Mouse (Mus musculus): ENCODE measurements around the gene Arid5b.
"Not testable (repeated sequence)": the region's sequence is repeated elsewhere in the genome, so short reads cannot be mapped to it uniquely, and the experiment has no call there.

Arid5b gene

DNA sequence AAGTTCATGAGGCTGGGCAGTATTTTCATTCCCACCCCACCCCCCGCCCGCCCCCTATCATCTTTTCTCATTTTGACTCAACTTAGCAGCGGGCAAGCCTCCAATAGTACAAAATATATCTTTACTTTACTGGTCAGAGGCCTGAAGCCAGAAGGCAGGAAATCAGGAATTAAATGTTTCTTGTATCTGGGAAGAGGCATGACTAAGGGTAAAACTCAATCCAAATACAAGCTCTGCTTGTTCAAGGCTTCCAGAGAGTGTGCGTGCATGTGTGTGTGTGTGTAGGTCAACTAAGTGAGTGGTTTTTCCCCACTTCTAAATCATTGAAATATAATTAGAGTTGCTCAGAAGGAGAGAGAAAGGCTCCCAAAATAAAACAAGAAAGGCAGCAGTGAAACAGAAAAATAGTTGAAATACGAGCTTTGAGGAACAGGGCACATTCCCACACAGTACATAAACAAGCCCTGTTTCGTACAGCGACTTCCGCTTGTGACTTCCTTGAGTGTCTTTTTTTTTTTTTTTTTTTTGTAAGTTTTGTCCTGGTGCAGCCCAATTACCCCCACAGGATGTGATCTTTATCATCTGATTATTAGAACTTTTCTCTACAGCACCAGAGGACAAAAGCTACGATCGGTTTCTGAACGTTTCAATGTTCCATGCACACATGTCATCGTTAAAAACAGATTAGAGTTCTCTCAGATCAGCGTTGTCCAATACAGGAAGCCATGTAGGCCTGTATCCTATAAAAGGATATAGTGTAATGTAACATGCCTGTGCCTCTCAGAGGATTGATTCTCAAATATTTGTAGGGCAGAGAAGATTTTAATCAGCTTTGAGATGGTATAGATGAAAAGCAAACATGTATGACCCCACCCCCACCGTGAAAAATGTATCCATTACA, 173.4 kb downstream of the Arid5b start:
- DNase-seq, result peak in 1 of 2 experiments; percentile 54

DNA sequence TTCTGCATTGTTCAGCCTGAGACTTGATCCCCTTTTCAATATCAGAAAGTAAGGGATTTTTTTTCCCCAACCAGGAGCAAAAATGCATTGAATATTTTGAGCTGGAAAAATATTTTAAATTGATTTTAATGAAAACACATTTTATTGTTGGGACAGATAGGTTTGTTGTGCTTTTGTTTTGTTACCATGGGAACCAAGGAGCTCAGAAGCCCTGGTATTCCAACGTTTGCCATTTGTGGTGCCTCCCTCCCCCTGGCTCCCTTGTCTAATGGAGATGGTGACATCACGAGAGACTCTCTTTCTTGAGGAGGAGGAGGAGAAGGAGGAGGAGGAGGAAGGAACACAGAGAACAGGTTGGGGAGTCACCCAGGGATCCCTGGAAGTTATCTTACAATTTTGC, 174.1 kb downstream of the Arid5b start:
- peak in 1 of 2 experiments; percentile 40 for DNase-seq

DNA sequence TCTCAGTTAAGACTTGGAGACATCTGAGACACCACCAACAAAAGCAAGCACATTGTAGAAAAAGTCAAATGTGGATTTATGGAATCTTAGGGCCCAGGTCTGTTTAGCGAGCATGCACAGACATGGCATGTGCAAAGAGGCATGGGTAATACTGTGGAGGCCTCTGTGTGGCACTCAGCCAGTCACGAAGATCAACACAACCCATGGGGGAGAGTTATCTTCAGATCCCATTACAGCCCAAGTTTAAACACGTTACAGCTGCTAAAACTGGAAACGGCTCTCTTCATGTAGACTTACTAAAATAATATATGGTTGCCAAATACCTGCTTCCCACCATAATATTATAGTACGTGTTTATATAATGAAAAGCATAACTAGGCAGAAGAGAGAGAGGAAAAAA, 174.6 kb downstream of the Arid5b start:
- no peak for DNase-seq

DNA sequence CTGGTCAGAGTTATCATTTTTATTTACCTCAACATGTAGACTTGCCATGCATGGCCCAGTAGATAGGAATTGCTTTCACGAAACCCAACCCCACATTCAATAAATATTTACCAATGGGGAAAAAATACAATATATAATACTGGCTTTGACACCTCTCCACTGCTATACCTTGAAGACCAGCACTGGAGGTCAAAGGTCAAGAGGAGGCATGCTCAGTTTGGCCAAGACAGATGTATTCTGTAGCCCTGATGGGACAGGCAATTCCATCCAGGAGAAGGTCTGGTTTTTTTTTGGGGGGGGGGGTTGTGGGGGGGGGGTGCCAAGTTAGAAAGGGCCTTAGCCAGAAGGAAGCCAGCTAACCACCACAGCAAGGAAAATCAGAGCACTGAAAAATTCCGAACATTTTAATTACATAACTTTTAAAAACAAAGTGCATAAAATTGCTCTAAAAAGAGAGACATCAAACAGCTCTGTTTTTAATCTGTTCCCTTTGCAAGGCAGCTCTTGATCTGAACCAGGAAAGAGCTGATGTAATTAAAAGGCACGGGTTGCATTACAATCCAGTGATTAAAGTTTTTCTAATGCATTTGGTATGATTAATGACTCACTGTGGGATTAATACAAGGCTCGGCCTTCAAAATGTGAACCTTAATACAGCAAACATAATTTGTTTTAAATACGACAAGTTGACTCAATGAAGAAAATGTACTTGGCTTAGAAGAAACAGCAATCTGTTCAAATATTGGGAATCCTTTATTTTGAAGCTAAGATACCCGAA, 175.3 kb downstream of the Arid5b start:
- no peak for DNase-seq

DNA sequence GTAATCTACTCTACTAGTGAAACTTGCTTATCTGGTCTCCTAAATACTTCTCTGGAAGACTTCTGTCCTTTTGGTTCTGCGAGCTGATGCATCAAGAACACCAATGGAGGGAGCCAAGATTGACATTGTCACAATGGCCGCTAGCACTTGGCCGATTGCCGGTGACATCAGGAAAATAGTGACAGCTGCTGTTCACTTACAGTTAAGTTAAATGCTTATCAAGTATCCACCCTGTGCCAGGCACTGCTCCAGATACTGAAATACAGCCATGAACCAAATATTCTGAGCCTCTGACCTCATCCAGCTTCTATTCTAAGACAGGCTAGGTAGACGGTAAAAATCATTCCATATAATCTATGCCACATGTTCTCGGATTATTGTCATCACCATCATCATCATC, 176.0 kb downstream of the Arid5b start:
- no peak for DNase-seq

DNA sequence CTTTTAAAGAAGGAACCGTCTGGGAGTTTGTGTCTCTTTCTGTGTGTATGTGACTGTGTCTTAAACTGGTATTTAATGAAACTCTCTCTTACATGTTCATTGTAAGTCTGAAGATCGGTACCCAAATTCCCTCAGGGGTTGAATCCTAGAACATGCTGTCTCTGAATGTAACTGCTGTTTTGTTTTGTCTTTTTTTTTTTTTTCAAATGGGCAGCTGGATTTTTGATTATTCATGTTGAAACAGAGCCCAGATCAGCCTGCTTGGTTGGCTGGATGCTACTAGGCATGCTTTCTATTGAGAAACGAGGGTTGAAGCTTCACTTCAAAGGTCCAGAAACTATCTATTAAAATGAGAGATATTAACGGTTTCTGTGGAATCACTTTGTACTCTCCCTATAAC, 177.3 kb downstream of the Arid5b start:
- DNase-seq, result no peak

DNA sequence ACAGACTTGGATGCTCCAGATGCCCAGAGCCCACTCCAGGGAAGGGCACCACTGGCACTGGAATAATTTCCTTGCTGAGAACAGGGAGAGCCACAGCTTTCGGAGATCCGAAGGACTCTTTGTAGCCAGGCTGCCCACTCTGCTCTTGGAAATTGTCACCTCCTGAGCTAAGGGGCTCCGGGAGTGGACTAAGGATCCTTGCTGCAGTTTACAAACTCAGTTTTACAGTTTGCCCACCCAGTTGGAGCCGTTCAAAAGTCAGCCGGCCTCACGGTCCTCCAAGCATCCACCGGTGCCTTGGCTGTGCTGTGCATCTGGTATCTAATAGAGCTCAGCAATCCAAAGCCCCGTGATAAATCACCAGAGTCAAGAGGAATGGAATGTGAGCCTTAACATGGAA, 178.0 kb downstream of the Arid5b start:
- DNase-seq, result no peak

DNA sequence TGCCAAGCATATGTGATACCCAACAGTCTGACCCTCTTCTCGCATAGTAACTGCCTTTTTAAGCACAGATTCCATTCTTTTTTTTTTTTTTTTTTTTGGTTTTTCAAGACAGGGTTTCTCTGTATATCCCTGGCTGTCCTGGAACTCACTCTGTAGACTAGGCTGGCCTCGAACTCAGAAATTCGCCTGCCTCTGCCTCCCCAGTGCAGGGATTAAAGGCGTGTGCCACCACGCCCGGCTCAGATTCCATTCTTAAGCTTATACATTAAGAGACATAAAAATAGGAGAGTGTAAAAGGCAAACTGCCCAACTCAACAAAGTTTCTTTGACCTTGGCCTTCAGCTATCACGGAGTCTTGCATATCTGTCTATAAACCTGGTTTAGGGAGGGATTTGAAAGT, 178.7 kb downstream of the Arid5b start:
- DNase-seq, result not testable (repeated sequence)

DNA sequence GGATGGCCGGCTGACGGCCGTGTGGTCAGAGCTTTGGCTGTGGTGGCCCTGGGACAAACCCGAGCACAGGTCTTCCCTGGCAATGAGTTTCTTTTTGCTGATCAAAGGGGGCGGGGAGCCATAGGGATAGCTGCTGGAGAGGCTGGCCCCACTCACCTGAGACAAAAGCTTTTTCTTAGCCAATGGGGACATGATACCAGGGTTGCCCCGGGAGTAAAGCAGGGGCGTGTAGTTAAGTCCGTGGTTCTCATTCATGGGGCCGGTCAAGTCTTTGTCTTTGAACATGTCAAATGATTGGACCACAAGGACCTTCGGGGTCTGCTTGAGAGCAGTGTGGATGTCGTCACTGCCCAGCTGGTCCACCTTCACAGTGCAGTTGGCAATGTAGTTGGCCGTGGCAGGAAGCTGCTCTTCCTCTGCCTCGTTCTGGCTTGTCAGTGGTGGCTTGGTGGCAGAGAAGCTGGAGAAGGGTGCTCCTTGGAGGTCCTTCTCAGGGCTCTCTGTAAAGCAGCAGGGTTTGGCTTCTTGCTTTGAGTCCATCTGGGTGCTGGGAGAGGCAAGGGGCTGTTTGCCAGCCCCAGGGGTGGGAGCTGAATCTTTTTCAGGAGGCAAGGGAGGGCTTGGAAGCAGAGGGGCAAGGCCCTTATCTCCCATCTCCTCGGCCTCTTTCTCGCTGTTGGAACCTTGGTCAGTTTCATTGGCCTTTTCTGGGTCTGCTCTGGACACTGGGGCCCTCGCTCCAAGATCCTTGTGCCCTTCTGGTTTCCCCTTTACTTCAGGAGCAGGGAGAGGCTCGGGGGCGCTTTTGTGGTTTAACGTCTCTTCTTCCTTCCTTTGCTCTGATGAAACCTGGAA, 180.5 kb downstream of the Arid5b start:
- no peak for DNase-seq

DNA sequence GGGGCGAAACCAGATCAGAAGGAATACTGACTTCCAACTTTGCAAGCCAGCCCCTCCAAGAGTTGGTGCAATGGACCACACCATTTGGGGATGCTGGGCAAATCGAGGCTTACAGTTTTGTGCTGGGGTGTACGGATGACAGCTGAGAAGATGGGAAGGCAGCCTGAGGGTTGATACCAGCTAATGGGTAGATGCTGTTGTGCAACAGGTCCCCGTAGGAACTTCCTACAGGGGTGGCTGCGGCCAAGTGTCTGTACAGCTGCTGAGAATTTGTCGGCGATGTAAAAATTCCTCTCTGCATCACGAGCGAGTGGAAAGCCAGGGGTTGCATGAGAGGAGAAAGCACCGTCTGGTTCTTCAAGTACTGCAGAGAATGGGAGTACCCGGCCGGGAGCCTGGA, 182.1 kb downstream of the Arid5b start:
- DNase-seq, result no peak

DNA sequence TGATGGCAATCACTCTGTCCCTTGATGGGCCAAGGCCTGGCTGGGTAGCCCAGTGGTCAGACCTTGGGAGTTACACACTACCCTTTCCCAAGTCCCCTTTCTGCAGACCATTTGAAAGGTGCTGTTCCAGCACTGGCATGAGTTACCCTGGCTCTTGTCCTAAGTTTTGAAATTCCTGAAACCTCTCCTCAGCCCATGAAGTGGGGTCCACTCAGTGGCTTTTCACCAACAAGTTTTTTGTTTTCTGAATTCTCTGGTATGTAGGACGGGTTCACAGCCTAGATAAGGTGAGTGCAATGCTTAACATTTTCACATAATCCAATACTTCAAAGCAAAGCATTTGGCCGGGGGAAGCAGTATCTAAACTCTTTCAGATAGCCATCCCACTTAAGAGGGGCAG, 183.4 kb downstream of the Arid5b start:
- DNase-seq, result no peak

DNA sequence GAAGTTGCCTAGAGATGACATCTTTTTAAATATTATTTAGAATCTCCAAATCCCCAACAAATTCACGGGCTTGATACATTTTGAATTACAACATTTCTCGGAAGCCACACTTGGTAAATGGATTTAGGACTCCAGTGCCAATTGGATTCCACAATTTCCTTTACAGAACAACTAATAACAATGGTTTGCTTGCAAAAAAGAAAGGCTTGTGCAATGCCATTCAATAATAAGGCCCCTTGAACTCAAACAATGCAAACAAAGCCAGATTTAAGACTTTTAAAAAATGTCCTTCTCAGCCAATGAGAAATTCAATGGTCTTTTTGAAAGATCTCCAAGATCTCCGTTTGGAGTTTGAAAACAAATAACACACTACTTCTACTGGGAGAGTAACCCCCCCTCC, 185.0 kb downstream of the Arid5b start:
- DNase-seq, result no peak

DNA sequence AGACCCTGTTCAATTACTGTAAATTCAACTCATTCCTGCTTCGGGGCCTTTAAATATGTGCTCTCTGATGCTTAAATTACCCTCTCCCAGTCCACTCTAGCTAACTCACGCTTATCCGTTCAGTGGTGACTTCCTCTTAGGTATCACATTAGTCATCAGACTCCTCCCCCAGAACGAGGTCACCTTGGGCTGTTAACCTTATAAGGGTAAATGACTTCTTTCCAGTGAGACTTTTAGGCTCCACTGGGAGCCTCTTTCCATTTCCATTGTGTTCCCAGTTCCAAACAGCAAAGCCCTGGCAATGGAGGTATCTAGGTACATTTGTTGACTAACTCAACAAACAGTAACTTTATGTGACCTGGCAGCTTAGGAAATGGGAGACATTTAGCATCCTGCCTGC, 186.7 kb downstream of the Arid5b start:
- DNase-seq, result no peak

DNA sequence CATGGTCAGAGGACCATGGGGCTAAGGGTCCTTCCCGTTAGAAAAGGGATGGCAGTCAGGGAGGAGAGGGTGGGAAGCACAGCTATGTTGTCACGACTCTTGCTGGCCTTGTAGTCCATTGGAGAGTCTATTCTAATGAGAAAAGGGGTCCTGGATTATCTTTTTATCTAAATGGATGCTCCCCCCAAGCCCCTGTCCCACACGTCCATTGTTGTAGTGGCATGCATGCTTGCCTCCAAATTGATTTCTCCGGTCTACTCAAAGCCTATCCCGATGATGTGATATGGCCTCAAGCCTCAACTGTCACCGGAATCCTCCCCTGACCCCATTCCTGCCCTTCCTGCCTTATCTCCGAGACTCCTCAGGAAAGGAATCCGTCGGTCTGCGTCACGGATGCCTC, 187.5 kb downstream of the Arid5b start:
- peak; percentile 19 to 45 for DNase-seq

DNA sequence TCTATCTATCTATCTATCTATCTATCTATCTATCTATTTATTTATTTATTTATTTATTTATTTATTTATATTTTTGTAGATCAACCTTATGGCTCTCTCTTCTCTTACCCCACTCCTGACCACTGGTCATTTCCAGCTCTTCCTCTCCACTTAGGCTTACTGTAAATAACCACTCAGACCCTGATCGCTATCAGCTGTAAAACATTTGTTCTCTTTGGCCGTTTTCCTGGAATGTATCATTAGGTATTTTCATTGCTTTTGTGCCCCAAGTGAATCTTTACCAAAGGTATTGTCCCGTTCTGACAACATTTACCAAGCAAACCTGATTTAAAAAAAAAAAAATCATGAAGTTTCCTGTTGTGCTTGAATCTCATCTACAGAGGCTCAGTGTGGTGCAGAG, 188.0 kb downstream of the Arid5b start:
- no peak for DNase-seq

DNA sequence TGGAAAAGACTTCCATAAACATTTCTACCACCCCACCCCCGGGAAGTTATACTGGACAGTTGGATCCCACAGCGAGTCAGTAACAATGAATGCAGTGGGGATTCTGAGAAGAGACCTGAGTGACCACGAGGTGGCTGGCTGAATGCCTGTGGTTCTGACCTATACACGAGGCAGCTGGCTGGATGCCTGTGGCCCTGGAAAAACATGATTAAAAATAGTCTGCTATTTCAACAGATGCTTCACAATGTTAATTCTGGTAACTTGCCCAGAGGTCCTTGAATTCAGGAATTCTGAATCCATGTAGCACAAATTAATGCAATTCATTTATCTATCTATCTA, 188.4 kb downstream of the Arid5b start:
- DNase-seq, result peak; percentile 83 to 85

DNA sequence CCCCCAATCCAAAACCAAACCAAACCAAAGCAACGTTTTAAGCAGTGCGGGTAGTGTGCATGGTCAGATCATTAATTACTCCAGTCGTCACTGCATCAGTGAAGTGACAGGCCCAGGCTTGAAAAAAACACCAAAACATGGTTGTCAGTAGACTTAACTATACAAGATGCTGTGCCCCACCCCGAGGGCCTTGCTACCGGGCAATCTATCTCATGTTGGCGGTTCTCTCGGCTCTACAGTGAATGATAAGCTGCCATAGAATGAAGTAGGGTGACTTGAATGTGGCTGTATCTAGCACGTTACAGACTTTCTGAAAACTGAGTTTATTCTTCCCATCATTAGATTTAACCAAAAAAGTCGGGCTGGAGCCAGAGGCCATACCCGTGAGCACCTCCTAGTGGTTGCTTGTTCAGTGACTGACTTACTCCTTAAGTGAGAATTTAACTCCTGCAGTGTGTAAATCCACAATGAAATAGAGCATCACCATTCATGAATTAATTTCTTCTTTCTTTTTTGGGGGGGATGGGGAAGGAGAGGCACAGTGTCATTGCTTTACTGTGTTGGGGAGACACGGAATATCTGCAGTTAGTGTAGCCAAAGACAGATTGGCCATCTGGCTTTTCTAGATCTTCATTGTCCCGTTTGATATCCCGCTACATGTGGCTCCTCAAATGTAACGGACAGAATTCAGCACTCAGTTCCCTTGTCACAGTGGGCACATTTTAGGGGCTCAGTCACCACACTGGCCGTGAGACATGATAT, 188.9 kb downstream of the Arid5b start:
- peak in 1 of 2 experiments; percentile 47 for DNase-seq

DNA sequence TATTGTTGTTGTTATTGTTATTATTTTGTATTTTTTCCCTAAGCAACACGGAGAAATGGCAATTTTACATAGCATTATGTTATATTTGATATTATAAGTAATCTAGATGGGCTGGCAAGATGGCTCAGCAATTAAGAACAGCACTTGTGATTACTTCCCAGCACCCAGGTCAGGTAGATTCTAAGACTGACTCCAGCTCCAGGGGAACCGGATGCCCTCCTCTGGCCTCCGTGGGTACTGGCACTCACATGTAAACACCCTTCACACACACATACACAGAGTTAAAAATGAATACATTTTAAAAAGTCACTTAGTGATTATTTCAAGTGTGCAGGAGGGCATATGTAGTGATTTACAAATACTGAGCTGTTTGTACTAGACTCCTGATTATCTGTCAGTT, 190.8 kb downstream of the Arid5b start:
- no peak for DNase-seq

DNA sequence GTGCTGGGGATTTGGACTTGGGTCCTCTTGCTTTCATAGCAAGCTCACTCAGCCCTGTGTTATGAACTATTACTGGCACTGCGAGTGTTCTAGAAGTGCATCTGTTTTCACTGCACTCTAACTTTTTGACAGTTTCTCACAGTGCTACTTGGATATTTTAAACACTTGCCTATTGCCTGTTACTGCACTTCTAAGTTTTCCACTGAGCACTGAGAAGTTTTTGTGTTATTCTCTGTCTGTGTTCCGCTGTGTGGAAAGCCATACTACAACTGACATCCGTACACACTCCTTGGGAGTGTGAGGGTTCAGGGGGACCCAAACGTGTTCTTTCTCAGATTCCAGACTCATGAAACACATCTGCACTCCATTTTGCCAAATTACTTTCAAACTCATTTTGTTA, 191.6 kb downstream of the Arid5b start:
- no peak for DNase-seq

DNA sequence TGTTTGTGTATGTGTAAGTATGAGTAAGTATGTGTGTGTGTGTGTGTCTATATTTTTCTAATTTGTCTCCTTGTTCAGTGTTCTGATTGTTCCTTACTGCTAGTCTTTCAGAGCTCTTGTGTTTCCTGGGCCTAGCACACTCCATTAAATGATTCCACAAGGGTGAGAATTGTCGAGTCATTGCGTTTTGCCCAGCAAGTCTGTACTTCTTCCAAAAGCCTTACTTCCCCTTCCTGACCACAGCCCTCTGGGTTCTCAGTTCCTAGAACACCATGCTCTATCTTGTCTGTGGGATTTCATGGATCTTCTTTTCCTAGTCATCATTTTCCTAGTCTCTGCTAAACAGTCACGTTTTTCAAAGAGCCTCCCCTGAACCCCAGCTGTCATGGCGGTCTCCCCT, 193.0 kb downstream of the Arid5b start:
- no peak for DNase-seq

DNA sequence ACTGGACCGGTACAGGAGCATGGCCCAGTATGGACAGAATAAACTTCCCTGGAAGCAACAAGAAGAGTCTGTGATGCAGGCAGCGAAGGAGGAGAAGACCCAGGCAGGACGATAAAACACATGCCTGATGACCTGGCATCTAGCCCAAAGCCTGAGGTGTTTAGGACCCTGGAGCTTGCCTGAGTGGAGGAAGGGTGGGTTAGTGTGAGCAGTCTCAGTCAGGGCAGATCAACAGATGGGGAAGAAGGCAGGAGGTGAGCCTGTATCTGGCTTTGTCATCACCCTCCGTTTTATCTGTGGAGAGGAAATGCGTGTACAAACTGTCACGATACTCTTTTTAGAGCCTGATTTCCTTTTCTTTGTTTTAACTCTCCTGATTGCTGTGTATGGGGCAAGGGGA, 196.8 kb downstream of the Arid5b start:
- peak in 1 of 2 experiments; percentile 40 for DNase-seq

DNA sequence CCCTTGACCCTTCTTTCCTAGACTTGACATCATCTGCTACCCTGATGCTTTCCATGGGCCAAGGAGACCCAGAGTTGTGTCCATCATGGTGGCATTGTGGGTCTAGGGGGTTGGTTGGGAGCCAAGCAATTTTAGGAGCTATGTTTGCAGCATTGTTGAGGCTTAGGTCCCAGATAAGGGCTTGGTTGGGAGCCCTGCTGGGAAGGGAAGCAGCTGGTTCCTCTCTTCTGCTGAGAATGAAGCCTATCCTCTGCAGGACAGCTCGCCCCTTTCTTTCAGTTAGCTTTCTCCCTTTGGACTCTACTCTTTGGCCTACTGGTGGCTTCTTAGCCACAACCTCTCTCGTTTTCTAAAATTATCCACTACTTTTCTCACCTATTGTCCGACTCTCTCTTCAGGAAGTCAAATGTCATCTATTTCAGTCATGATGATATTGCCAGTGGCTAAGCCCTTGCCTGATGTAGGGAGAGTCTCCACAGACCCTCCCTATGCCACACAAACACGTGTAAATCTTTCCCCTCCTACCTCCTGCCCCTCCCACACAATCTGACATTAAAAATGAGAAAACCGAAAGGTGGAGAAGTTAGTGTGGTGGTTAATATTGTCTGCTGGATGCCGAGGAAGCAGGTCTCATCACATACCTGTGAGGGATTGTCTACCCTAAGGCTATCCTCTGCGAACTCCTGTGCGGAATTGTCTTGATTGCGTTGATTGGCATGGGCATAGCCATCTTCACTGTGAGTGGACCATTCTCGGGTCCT, 198.4 kb downstream of the Arid5b start:
- no peak for DNase-seq

Measured in kidney, postnatal 25 days (tissue).